Mouse (Mus musculus) spleen, postnatal 10 days (tissue): Measurements from ENCODE around the gene Eipr1.
A peak's percentile ranks its signal among the peaks of the same experiment; 100 is the strongest.

Experiments
- DNase-seq, 2 experiments: peaks; one replicate each; pipeline ENCODE4 v3.0.0; 2021 to 2022; ENCODE audit warnings: low spot score in 2 of 2

Eipr1 gene

GRCm38 (mm10) chr12:28817427-28817752, 65.8 kb downstream of the Eipr1 start:
- no peak for DNase-seq

- DNase-seq: no peak
Measured at GRCm38 (mm10) chr12:28817891-28818290, 66.3 kb downstream of the Eipr1 start.

GRCm38 (mm10) chr12:28823518-28823917, 71.9 kb downstream of the Eipr1 start:
- DNase-seq: no peak

GRCm38 (mm10) chr12:28829502-28829901, 77.9 kb downstream of the Eipr1 start:
- peak in 1 of 2 experiments; percentile 32 for DNase-seq

GRCm38 (mm10) chr12:28830471-28830870, 78.9 kb downstream of the Eipr1 start:
- DNase-seq: no peak

GRCm38 (mm10) chr12:28831066-28831733, 79.6 kb downstream of the Eipr1 start:
- peak in 1 of 2 experiments; percentile 50 for DNase-seq

- DNase-seq: no peak
Measured at GRCm38 (mm10) chr12:28834266-28834665, 82.7 kb downstream of the Eipr1 start.

- DNase-seq: no peak
Measured at GRCm38 (mm10) chr12:28835683-28836082, 84.1 kb downstream of the Eipr1 start.

- no peak for DNase-seq
Measured at GRCm38 (mm10) chr12:28838268-28838667, 86.7 kb downstream of the Eipr1 start.

GRCm38 (mm10) chr12:28838971-28839370, 87.4 kb downstream of the Eipr1 start:
- DNase-seq: no peak

- DNase-seq: no peak
Measured at GRCm38 (mm10) chr12:28841179-28841698, 89.6 kb downstream of the Eipr1 start.

- DNase-seq: no peak
Measured at GRCm38 (mm10) chr12:28845811-28846210, 94.2 kb downstream of the Eipr1 start.

- DNase-seq: no peak
Measured at GRCm38 (mm10) chr12:28847401-28847800, 95.8 kb downstream of the Eipr1 start.

GRCm38 (mm10) chr12:28848726-28849612, 97.4 kb downstream of the Eipr1 start:
- no peak for DNase-seq

GRCm38 (mm10) chr12:28859495-28860263, 108.1 kb downstream of the Eipr1 start:
- DNase-seq: no peak

- no peak for DNase-seq
Measured at GRCm38 (mm10) chr12:28860264-28860560, 108.6 kb downstream of the Eipr1 start.

GRCm38 (mm10) chr12:28863260-28863659, 111.7 kb downstream of the Eipr1 start:
- DNase-seq: no peak

GRCm38 (mm10) chr12:28866121-28866520, 114.5 kb downstream of the Eipr1 start:
- no peak for DNase-seq

GRCm38 (mm10) chr12:28868794-28869193, 117.2 kb downstream of the Eipr1 start:
- DNase-seq: no peak

GRCm38 (mm10) chr12:28872271-28872670, 120.7 kb downstream of the Eipr1 start:
- no peak for DNase-seq

GRCm38 (mm10) chr12:28874781-28875251, 123.2 kb downstream of the Eipr1 start:
- DNase-seq: no peak

- DNase-seq: no peak
Measured at GRCm38 (mm10) chr12:28875471-28875870, 123.9 kb downstream of the Eipr1 start.
